19 mouse cellular contexts compared by ENCODE assay signal in the genomic region with DNA sequence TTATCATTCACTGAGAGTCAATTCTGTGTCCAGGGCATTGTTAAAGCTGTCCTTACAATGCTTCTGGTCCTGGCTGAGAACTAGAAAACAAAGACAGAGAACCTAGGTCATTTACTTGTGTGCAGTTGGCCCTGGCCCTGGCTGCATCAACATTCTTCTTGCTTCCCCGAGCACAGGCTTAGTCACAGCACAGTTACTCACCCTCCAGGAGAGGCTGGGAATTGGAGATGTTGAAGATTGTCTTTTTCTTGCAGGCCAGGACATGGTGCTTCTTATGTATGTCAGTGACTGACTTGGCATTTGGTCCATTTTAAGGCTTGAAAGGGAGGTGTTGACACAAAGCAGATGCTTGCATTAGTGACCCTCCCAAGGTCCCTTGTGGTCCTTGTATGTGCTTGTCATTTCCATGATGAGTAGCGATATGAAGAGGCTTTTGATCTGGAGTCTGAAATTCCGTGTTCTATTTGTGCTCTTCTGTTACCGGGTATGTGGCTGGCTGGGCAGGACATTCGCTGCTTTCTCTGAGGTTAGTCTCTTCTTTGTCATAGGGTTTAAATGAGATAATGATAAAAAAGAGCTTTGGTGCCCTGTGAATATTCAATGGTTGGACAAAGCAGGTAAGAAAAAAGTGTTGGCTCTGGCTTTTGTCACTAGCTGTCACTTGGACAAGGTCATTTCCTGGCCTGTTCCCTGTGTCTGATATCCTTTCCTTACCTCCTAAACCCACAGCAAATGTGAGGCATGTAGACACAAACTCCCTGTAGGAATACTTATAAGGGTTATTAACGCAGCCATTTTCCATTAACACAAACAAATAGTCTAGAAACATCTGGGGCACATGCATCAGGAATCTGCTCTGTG.
DNase-seq lines count a peak whose midpoint lies in the region; ATAC-seq and TF ChIP-seq lines count a peak whose summit lies in the region.
"Had no signal": no experiment of that assay in that cellular context is flagged by ENCODE, and none has a peak within 500 bp of the region (broad histone marks: within the 10 kb centered on the region; RNA-seq: fewer than 3 reads in every experiment).

No protein-coding gene starts in this region.

- peaks cover 28% of the 10 kb centered on the region for H3K4me1 ChIP-seq in heart, embryonic 11.5 days (ENCODE audit: control insufficient read depth, insufficient read depth, low read length)
- H3K4me1 ChIP-seq in limb, embryonic 12.5 days (replicated peaks) = peaks cover 11% of the 10 kb centered on the region; the same call in 1 of the 2 replicates
- H3K4me1 ChIP-seq: midbrain, embryonic 15.5 days; neural tube, embryonic 12.5 days had no signal

- peak; percentile 77 for ATAC-seq in frontal cortex, adult (ENCODE audit: low TSS enrichment)
- ATAC-seq in Patski = peak; percentile 99
- peak; percentile 68; the same call in 1 of the 2 replicates for ATAC-seq in heart, embryonic 11.5 days (replicated peaks; ENCODE audit: insufficient number of reproducible peaks, low FRiP score, low TSS enrichment)
- no peak for ATAC-seq in limb, embryonic 12.5 days (ENCODE audit: insufficient number of reproducible peaks, insufficient read depth, low FRiP score, low TSS enrichment, low read depth)
- ATAC-seq: activated CD4-positive, CD25-positive, alpha-beta regulatory T cell, adult 4 months; liver, postnatal 0 days; midbrain, embryonic 15.5 days had no signal

- no peaks in the 10 kb centered on the region for H3K27me3 ChIP-seq in Patski
- no peaks in the 10 kb centered on the region for H3K27me3 ChIP-seq in heart, embryonic 11.5 days (ENCODE audit: control insufficient read depth, insufficient read depth, low read length)
- H3K27me3 ChIP-seq in limb, embryonic 12.5 days = no peaks in the 10 kb centered on the region
- H3K27me3 ChIP-seq: embryonic facial prominence, embryonic 13.5 days; hindbrain, embryonic 15.5 days; limb, embryonic 13.5 days; midbrain, embryonic 15.5 days; neural tube, embryonic 12.5 days had no signal

- DNase-seq in frontal cortex, postnatal 25 days (ENCODE audit: low spot score in 2 of 2) = no peak
- peak; percentile 47 for DNase-seq in Patski (ENCODE audit: low read depth, low spot score)
- no peak for DNase-seq in kidney, adult 9 months
- no peak for DNase-seq in yolk sac, embryonic 10.5 days (ENCODE audit: low spot score)
- DNase-seq: cerebellum, postnatal 36 days; kidney, adult 11 months; liver, postnatal 0 days; spleen, adult 18-20 months; thymus, postnatal 4 days had no signal

- CTCF ChIA-PET in Patski (lab: Charles Lee) = interaction anchor here (0.9 kb wide), 1 partner anchor 31 kb away, joined by 4 read pairs; no protein-coding TSS in a partner anchor

- no peak overlapping the region for H3K9ac ChIP-seq in heart, embryonic 11.5 days (ENCODE audit: low read depth, low read length)
- no peak overlapping the region for H3K9ac ChIP-seq in limb, embryonic 12.5 days (replicated peaks)
- H3K9ac ChIP-seq: embryonic facial prominence, embryonic 13.5 days; hindbrain, embryonic 15.5 days; limb, embryonic 13.5 days; liver, postnatal 0 days; midbrain, embryonic 15.5 days; neural tube, embryonic 12.5 days had no signal

- no peaks in the 10 kb centered on the region for H3K36me3 ChIP-seq in heart, embryonic 11.5 days (ENCODE audit: control insufficient read depth, insufficient read depth, low read length)
- no peaks in the 10 kb centered on the region for H3K36me3 ChIP-seq in limb, embryonic 12.5 days
- H3K36me3 ChIP-seq: embryonic facial prominence, embryonic 13.5 days; hindbrain, embryonic 15.5 days; limb, embryonic 13.5 days; midbrain, embryonic 15.5 days; neural tube, embryonic 12.5 days had no signal

- in situ Hi-C loops in Patski (cut with MboI; ENCODE audit: low pct_unique_long_range_greater_than_20kb) = no loop called here

- no peaks in the 10 kb centered on the region for H3K9me3 ChIP-seq in heart, embryonic 11.5 days (replicated peaks; ENCODE audit: control insufficient read depth, low read length)
- H3K9me3 ChIP-seq in limb, embryonic 12.5 days = 0 out of 2 replicates have a peak, but pooled peaks cover 5% of the 10 kb centered on the region
- H3K9me3 ChIP-seq: embryonic facial prominence, embryonic 13.5 days; hindbrain, embryonic 15.5 days; limb, embryonic 13.5 days; midbrain, embryonic 15.5 days; neural tube, embryonic 12.5 days had no signal

- H3K4me2 ChIP-seq in heart, embryonic 11.5 days = peak overlapping the region; percentile 11
- no peak overlapping the region for H3K4me2 ChIP-seq in limb, embryonic 12.5 days
- H3K4me2 ChIP-seq: embryonic facial prominence, embryonic 13.5 days; hindbrain, embryonic 15.5 days; limb, embryonic 13.5 days; midbrain, embryonic 15.5 days; neural tube, embryonic 12.5 days had no signal

- TF ChIP-seq CTCF in Patski (IDR thresholded peaks at IDR 0.05) = peak; percentile 34

- peak overlapping the region; percentile 77 for H3K27ac ChIP-seq in heart, embryonic 11.5 days (ENCODE audit: low read depth, low read length)
- H3K27ac ChIP-seq in limb, embryonic 12.5 days = 0 out of 2 replicates have a peak overlapping the region, but pooled peaks have one; percentile 4
- H3K27ac ChIP-seq: embryonic facial prominence, embryonic 13.5 days; hindbrain, embryonic 15.5 days; limb, embryonic 13.5 days; macrophage; midbrain, embryonic 15.5 days; neural tube, embryonic 12.5 days had no signal

- WGBS in heart, embryonic 11.5 days (ENCODE audit: insufficient replicate concordance) = 31% methylated on average over 6 of the region's 6 CpGs
- WGBS in limb, embryonic 12.5 days = 72% methylated on average over 6 of the region's 6 CpGs

- POLR2A ChIA-PET in Patski (lab: Charles Lee) = no interaction called here

- no peak overlapping the region for H3K4me3 ChIP-seq in heart, embryonic 11.5 days (ENCODE audit: low read depth, low read length)
- H3K4me3 ChIP-seq in limb, embryonic 12.5 days (replicated peaks) = no peak overlapping the region
- H3K4me3 ChIP-seq: embryonic facial prominence, embryonic 13.5 days; hindbrain, embryonic 15.5 days; limb, embryonic 13.5 days; midbrain, embryonic 15.5 days; neural tube, embryonic 12.5 days had no signal
